15 mouse cellular contexts compared by ENCODE assay signal in genomic region chr3:152332104-152332503, GRCm38 (mm10).
"Had no signal": no experiment of that assay in that cellular context is flagged by ENCODE, and none has a peak within 500 bp of the region (broad histone marks: within the 10 kb centered on the region; RNA-seq: fewer than 3 reads in every experiment).

No protein-coding gene starts in this region.

- H3K4me2 ChIP-seq: liver, embryonic 11.5 days; liver, embryonic 15.5 days; lung, embryonic 15.5 days; midbrain, embryonic 11.5 days had no signal

- H3K27ac ChIP-seq: left cerebral cortex, adult 2 months; liver, embryonic 15.5 days; lung, embryonic 15.5 days had no signal

- H3K4me1 ChIP-seq: liver, embryonic 15.5 days; lung, embryonic 15.5 days had no signal

- H3K27me3 ChIP-seq: liver, embryonic 15.5 days; lung, embryonic 15.5 days; megakaryocyte, embryonic 14.5 days had no signal

- H3K9me3 ChIP-seq: liver, embryonic 15.5 days; lung, embryonic 15.5 days; megakaryocyte, embryonic 14.5 days had no signal

- DNase-seq: kidney, postnatal 10 days; kidney, postnatal 36 days; layer of hippocampus, postnatal 36 days; lung, adult 18-20 months; lung, postnatal 10 days; lung, postnatal 36 days; midbrain, embryonic 14.5 days; thymus, adult 18-20 months; thymus, postnatal 36 days had no signal

- H3K4me3 ChIP-seq: left cerebral cortex, adult 2 months; liver, embryonic 15.5 days; lung, embryonic 15.5 days; megakaryocyte, embryonic 14.5 days had no signal

- H3K9ac ChIP-seq: liver, embryonic 15.5 days; lung, embryonic 15.5 days had no signal
